Mouse (Mus musculus): ENCODE results near the gene Klf6. TPM values are rescaled to one million over a fixed set of nuclear protein-coding genes. Genes with fewer than 3 reads are reported as not detected.

The Klf6 gene
- polyA plus RNA-seq, 1 experiment from 2014 or later = 65.3 TPM

- Histone ChIP-seq H3K27me3 (replicated peaks; ENCODE audit: control insufficient read depth, insufficient read depth, low read length) (no peaks in the 10 kb centered on the region), H3K4me2 (ENCODE audit: low read length) (no peak overlapping the region), H3K4me1 (replicated peaks; ENCODE audit: control insufficient read depth, insufficient read depth, low read length) (no peaks in the 10 kb centered on the region), H3K9me3 (ENCODE audit: control insufficient read depth, low read length) (no peaks in the 10 kb centered on the region), H3K27ac (ENCODE audit: low read depth) (no peak overlapping the region), H3K36me3 (ENCODE audit: control insufficient read depth, insufficient read depth, low read length) (no peaks in the 10 kb centered on the region), H3K9ac (ENCODE audit: low read length) (no peak overlapping the region), H3K4me3 (ENCODE audit: low read depth, low read length) (no peak overlapping the region)
- ATAC-seq (replicated peaks; ENCODE audit: low FRiP score, low TSS enrichment, low read depth) = no peak
- 90% methylated on average over 1 of the region's 1 CpGs for WGBS
- no peak for DNase-seq (ENCODE audit: low spot score)
Observed at GRCm38 (mm10) chr13:5899021-5899420, 37.7 kb downstream of the Klf6 start.

GRCm38 (mm10) chr13:5899641-5900040 is 38.4 kb downstream of the Klf6 start:
- WGBS = 77% methylated on average over 3 of the region's 3 CpGs
- no peak overlapping the region for H3K4me3 ChIP-seq (ENCODE audit: low read depth, low read length)
- H3K4me2 ChIP-seq (ENCODE audit: low read length) = no peak overlapping the region
- no peak overlapping the region for H3K27ac ChIP-seq (ENCODE audit: low read depth)
- H3K27me3 ChIP-seq (replicated peaks; ENCODE audit: control insufficient read depth, insufficient read depth, low read length) = no peaks in the 10 kb centered on the region
- H3K9me3 ChIP-seq (ENCODE audit: control insufficient read depth, low read length) = no peaks in the 10 kb centered on the region
- ATAC-seq (replicated peaks; ENCODE audit: low FRiP score, low TSS enrichment, low read depth) (no peak), DNase-seq (ENCODE audit: low spot score) (no peak)
- no peaks in the 10 kb centered on the region for H3K4me1 ChIP-seq (replicated peaks; ENCODE audit: control insufficient read depth, insufficient read depth, low read length)
- no peaks in the 10 kb centered on the region for H3K36me3 ChIP-seq (ENCODE audit: control insufficient read depth, insufficient read depth, low read length)
- H3K9ac ChIP-seq (ENCODE audit: low read length) = no peak overlapping the region

- 68% methylated on average over 3 of the region's 3 CpGs for WGBS
Observed at GRCm38 (mm10) chr13:5913201-5913600, 51.9 kb downstream of the Klf6 start.

DNA sequence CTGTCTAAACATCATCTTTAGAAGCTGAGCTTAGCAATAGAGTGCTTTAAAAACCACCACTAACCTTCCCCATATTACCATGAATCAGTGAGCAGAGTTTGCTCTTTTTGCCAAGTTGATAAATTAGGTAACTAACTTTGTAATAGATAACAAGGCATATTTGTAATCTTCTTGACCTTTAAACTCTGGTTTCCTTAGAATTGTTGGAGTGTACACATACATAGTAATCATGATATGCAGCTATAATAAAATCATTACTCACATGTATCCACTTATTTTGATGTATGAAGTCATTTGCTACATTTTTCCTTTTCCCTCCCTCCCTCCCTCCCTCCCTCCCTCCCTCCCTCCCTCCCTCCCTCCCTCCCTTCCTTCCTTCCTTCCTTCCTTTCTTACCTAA is 56.1 kb downstream of the Klf6 start:
- no peaks in the 10 kb centered on the region for H3K4me1 ChIP-seq (replicated peaks; ENCODE audit: control insufficient read depth, insufficient read depth, low read length)
- no peak overlapping the region for H3K27ac ChIP-seq (ENCODE audit: low read depth)
- no peak for DNase-seq (ENCODE audit: low spot score)
- H3K4me2 ChIP-seq (ENCODE audit: low read length) = no peak overlapping the region
- no peaks in the 10 kb centered on the region for H3K27me3 ChIP-seq (replicated peaks; ENCODE audit: control insufficient read depth, insufficient read depth, low read length)
- H3K4me3 ChIP-seq (ENCODE audit: low read depth, low read length) = no peak overlapping the region
- no peak overlapping the region for H3K9ac ChIP-seq (ENCODE audit: low read length)
- H3K9me3 ChIP-seq (ENCODE audit: control insufficient read depth, low read length) = no peaks in the 10 kb centered on the region
- H3K36me3 ChIP-seq (ENCODE audit: control insufficient read depth, insufficient read depth, low read length) = no peaks in the 10 kb centered on the region
- ATAC-seq (replicated peaks; ENCODE audit: low FRiP score, low TSS enrichment, low read depth) = no peak

More at GRCm38 (mm10) chr13:5913201-5913600, 51.9 kb downstream of the Klf6 start:
- no peak for ATAC-seq (replicated peaks; ENCODE audit: low FRiP score, low TSS enrichment, low read depth)
- Histone ChIP-seq H3K9me3 (ENCODE audit: control insufficient read depth, low read length) (no peaks in the 10 kb centered on the region), H3K27ac (ENCODE audit: low read depth) (no peak overlapping the region), H3K4me2 (ENCODE audit: low read length) (no peak overlapping the region), H3K4me3 (ENCODE audit: low read depth, low read length) (no peak overlapping the region), H3K27me3 (replicated peaks; ENCODE audit: control insufficient read depth, insufficient read depth, low read length) (no peaks in the 10 kb centered on the region), H3K4me1 (replicated peaks; ENCODE audit: control insufficient read depth, insufficient read depth, low read length) (no peaks in the 10 kb centered on the region), H3K36me3 (ENCODE audit: control insufficient read depth, insufficient read depth, low read length) (no peaks in the 10 kb centered on the region), H3K9ac (ENCODE audit: low read length) (no peak overlapping the region)
- DNase-seq (ENCODE audit: low spot score) = no peak

GRCm38 (mm10) chr13:5919966-5920365 is 58.7 kb downstream of the Klf6 start:
- no peak for ATAC-seq (replicated peaks; ENCODE audit: low FRiP score, low TSS enrichment, low read depth)
- H3K9ac ChIP-seq (ENCODE audit: low read length) = no peak overlapping the region

More at GRCm38 (mm10) chr13:5919966-5920365, 58.7 kb downstream of the Klf6 start:
- Histone ChIP-seq H3K9me3 (ENCODE audit: control insufficient read depth, low read length) (no peaks in the 10 kb centered on the region), H3K27ac (ENCODE audit: low read depth) (no peak overlapping the region), H3K4me3 (ENCODE audit: low read depth, low read length) (no peak overlapping the region), H3K4me2 (ENCODE audit: low read length) (no peak overlapping the region), H3K4me1 (replicated peaks; ENCODE audit: control insufficient read depth, insufficient read depth, low read length) (no peaks in the 10 kb centered on the region), H3K27me3 (replicated peaks; ENCODE audit: control insufficient read depth, insufficient read depth, low read length) (no peaks in the 10 kb centered on the region), H3K36me3 (ENCODE audit: control insufficient read depth, insufficient read depth, low read length) (no peaks in the 10 kb centered on the region)
- DNase-seq (ENCODE audit: low spot score) = no peak
- 67% methylated on average over 4 of the region's 4 CpGs for WGBS

Small RNAs within 50 kb of the gene (microRNA-seq; reads per million reads assigned to microRNA genes)
- not detected for gene Gm26043

Data from intestine, embryonic 14.5 days (tissue).